9 mouse cellular contexts compared by ENCODE assay signal in genomic region chr13:48572127-48572526, GRCm38 (mm10). TPM values are rescaled to one million over a fixed set of nuclear protein-coding genes. Genes with fewer than 3 reads are reported as not detected.
DNase-seq lines count a peak whose midpoint lies in the region; ATAC-seq lines count a peak whose summit lies in the region.
"Had no signal": no experiment of that assay in that cellular context is flagged by ENCODE, and none has a peak within 500 bp of the region (broad histone marks: within the 10 kb centered on the region; RNA-seq: fewer than 3 reads in every experiment).

No protein-coding gene starts in this region.

- H3K27me3 ChIP-seq in kidney, embryonic 16.5 days (ENCODE audit: insufficient read depth, low read length) = no peaks in the 10 kb centered on the region
- H3K27me3 ChIP-seq: embryonic facial prominence, embryonic 12.5 days had no signal

- peak; percentile 55 for DNase-seq in kidney, adult 18-20 months
- DNase-seq in CD4-positive helper T cell, adult 2 months (ENCODE audit: low read depth, low spot score) = peak; percentile 74
- peak; percentile 67 for DNase-seq in T-cell, adult 2 months (ENCODE audit: low spot score)
- peak; percentile 44 for DNase-seq in embryo, embryonic 10.5 days (ENCODE audit: low spot score)
- DNase-seq in kidney, postnatal 14 days = peak; percentile 74
- DNase-seq in natural killer cell, adult 2 months (ENCODE audit: low spot score in 2 of 2) = peak; percentile 42 to 60

- no peaks in the 10 kb centered on the region for H3K36me3 ChIP-seq in kidney, embryonic 16.5 days (ENCODE audit: insufficient read depth, low read length)

- peaks cover 22% of the 10 kb centered on the region for H3K4me1 ChIP-seq in kidney, embryonic 16.5 days (ENCODE audit: insufficient read depth, low read length)

- 85% methylated on average over 1 of the region's 1 CpGs for WGBS in kidney, embryonic 16.5 days

- no peak overlapping the region for H3K27ac ChIP-seq in kidney, embryonic 16.5 days (ENCODE audit: low read length)
- H3K27ac ChIP-seq: embryonic facial prominence, embryonic 12.5 days had no signal

- H3K9ac ChIP-seq in kidney, embryonic 16.5 days (replicated peaks; ENCODE audit: low read length) = no peak overlapping the region
- H3K9ac ChIP-seq: embryonic facial prominence, embryonic 12.5 days had no signal

- no peak overlapping the region for H3K4me3 ChIP-seq in kidney, embryonic 16.5 days (ENCODE audit: low read length)
- H3K4me3 ChIP-seq: embryonic facial prominence, embryonic 12.5 days had no signal

- no peak overlapping the region for H3K4me2 ChIP-seq in kidney, embryonic 16.5 days (replicated peaks; ENCODE audit: low read depth, low read length)
- H3K4me2 ChIP-seq: embryonic facial prominence, embryonic 12.5 days had no signal

- H3K9me3 ChIP-seq in kidney, embryonic 16.5 days (ENCODE audit: low read length) = no peaks in the 10 kb centered on the region
- H3K9me3 ChIP-seq: embryonic facial prominence, embryonic 12.5 days had no signal

- no peak for ATAC-seq in kidney, embryonic 16.5 days (ENCODE audit: low FRiP score, low TSS enrichment)
- ATAC-seq in erythroid progenitor cell, adult 5-6 weeks (replicated peaks; ENCODE audit: low FRiP score, poor library complexity, severe bottlenecking) = no peak

RNA-seq across cellular contexts. Expression of gene Ptpdc1, which starts 53.3 kb away (rescaled TPM):
- 11.4 and 12.3 TPM in 2 replicates for polyA plus RNA-seq in kidney, embryonic 16.5 days (2015; fragmentation: Nextera tagmentation; extraction: Ambion mirVana)
- total RNA-seq in erythroid progenitor cell, adult 5-6 weeks (2015; ENCODE audit: low replicate concordance) = 4.0 and 7.5 TPM in 2 replicates
- total RNA-seq in erythroid progenitor cell, adult 5-6 weeks (2017; ENCODE audit: low replicate concordance) = 2.3 and 3.3 TPM in 2 replicates

RNA-seq across cellular contexts. Expression of gene A830005F24Rik, which starts 58.8 kb away (rescaled TPM):
- 0.76 and 1.8 TPM in 2 replicates for polyA plus RNA-seq in kidney, embryonic 16.5 days (2015; fragmentation: Nextera tagmentation; extraction: Ambion mirVana)
- total RNA-seq in erythroid progenitor cell, adult 5-6 weeks (2015; ENCODE audit: low replicate concordance) = not detected in 2 replicates
- not detected in 2 replicates for total RNA-seq in erythroid progenitor cell, adult 5-6 weeks (2017; ENCODE audit: low replicate concordance)

RNA-seq across cellular contexts. Expression of gene Zfp169, which starts 58.9 kb away (rescaled TPM):
- 4.1 and 4.2 TPM in 2 replicates for polyA plus RNA-seq in kidney, embryonic 16.5 days (2015; fragmentation: Nextera tagmentation; extraction: Ambion mirVana)
- total RNA-seq in erythroid progenitor cell, adult 5-6 weeks (2015; ENCODE audit: low replicate concordance) = 1.1 and 1.7 TPM in 2 replicates
- total RNA-seq in erythroid progenitor cell, adult 5-6 weeks (2017; ENCODE audit: low replicate concordance) = 1.3 and 2.2 TPM in 2 replicates
